ENCODE assay signal across 8 mouse cellular contexts in the genomic region with DNA sequence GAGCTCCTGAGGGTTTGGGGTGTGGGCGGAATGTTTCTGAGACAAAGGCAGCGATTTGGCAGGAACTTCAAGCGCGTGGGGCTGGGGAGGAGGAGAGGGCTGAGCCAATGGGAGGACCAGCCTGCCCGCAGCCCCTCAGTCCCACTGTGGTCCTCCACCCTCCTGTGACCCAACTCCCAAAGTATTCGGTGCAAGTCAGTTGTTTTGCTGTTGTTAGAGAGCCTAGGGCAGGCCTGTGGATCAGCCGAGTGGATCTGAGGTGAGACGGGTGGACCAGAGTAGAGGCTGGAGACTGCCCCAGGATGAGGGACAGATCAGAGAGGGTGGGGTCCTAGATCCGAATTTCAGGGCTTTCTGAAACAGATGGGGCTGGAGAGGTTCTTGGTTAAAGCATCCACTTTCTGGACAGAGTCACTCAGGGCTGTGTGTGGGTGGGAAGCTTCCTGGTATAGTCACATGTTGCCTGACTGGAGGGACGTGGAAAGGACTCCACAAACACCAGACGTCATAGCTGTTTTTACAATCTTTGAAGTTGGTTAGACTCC.
DNase-seq lines count a peak whose midpoint lies in the region; ATAC-seq and TF ChIP-seq lines count a peak whose summit lies in the region.

No protein-coding gene starts in this region.

- H3K27me3 ChIP-seq in cerebellum, adult 2 months (ENCODE audit: control insufficient read depth, insufficient read depth, low read length) = no peaks in the 10 kb centered on the region
- H3K27me3 ChIP-seq in embryonic facial prominence, embryonic 15.5 days = no peaks in the 10 kb centered on the region
- H3K27me3 ChIP-seq in kidney, adult 2 months (replicated peaks; ENCODE audit: control insufficient read depth, insufficient read depth, low read length) = no peaks in the 10 kb centered on the region
- no peaks in the 10 kb centered on the region for H3K27me3 ChIP-seq in limb, embryonic 10.5 days (ENCODE audit: low read depth, poor library complexity, severe bottlenecking)
- no peaks in the 10 kb centered on the region for H3K27me3 ChIP-seq in midbrain, embryonic 10.5 days (ENCODE audit: low read depth, poor library complexity, severe bottlenecking)

- 0 out of 2 replicates have a peak overlapping the region, but pooled peaks have one; percentile 27 for H3K27ac ChIP-seq in cerebellum, adult 2 months (ENCODE audit: insufficient read depth, low read length)
- peak overlapping the region; percentile 82 for H3K27ac ChIP-seq in embryonic facial prominence, embryonic 15.5 days (replicated peaks)
- H3K27ac ChIP-seq in kidney, adult 2 months (ENCODE audit: insufficient read depth, low read depth, low read length) = peak overlapping the region; percentile 70
- peak overlapping the region; percentile 84 for H3K27ac ChIP-seq in limb, embryonic 10.5 days
- H3K27ac ChIP-seq in midbrain, embryonic 10.5 days (replicated peaks) = peak overlapping the region; percentile 75

- H3K36me3 ChIP-seq in embryonic facial prominence, embryonic 15.5 days = no peaks in the 10 kb centered on the region
- no peaks in the 10 kb centered on the region for H3K36me3 ChIP-seq in kidney, adult 2 months (ENCODE audit: control insufficient read depth, insufficient read depth, low read length)
- H3K36me3 ChIP-seq in limb, embryonic 10.5 days = no peaks in the 10 kb centered on the region
- no peaks in the 10 kb centered on the region for H3K36me3 ChIP-seq in midbrain, embryonic 10.5 days

- no peak for TF ChIP-seq CTCF in cerebellum, adult 2 months (IDR thresholded peaks at IDR 0.05; ENCODE audit: borderline replicate concordance, insufficient read depth, low read depth, low read length)
- TF ChIP-seq CTCF in kidney, adult 2 months (conservative IDR thresholded peaks at IDR 0.05; ENCODE audit: insufficient read depth, insufficient read length, low read depth, low read length) = no peak

- peak overlapping the region; percentile 31; the same call in 1 of the 2 replicates for H3K9ac ChIP-seq in embryonic facial prominence, embryonic 15.5 days

- H3K4me2 ChIP-seq in embryonic facial prominence, embryonic 15.5 days (replicated peaks) = peak overlapping the region; percentile 69

- ATAC-seq in embryonic facial prominence, embryonic 15.5 days (ENCODE audit: insufficient number of reproducible peaks, low FRiP score, low TSS enrichment, low read depth) = peak; percentile 88

- peak overlapping the region; percentile 30 for H3K4me3 ChIP-seq in cerebellum, adult 2 months (replicated peaks; ENCODE audit: insufficient read depth, low read depth, low read length)
- peak overlapping the region; percentile 43 for H3K4me3 ChIP-seq in embryonic facial prominence, embryonic 15.5 days (replicated peaks)
- H3K4me3 ChIP-seq in kidney, adult 2 months (ENCODE audit: insufficient read depth, low read depth, low read length) = peak overlapping the region; percentile 31
- peak overlapping the region; percentile 52 for H3K4me3 ChIP-seq in limb, embryonic 10.5 days
- peak overlapping the region; percentile 52 for H3K4me3 ChIP-seq in midbrain, embryonic 10.5 days

- no peak for TF ChIP-seq POLR2A in cerebellum, adult 2 months (IDR thresholded peaks at IDR 0.05; ENCODE audit: borderline replicate concordance, insufficient read depth, low read length)
- TF ChIP-seq POLR2A in kidney, adult 2 months (IDR thresholded peaks at IDR 0.05; ENCODE audit: low read depth, low read length) = no peak

- H3K4me1 ChIP-seq in cerebellum, adult 2 months (ENCODE audit: control insufficient read depth, insufficient read depth, low read length) = peaks cover 2% of the 10 kb centered on the region; the same call in 1 of the 2 replicates
- peaks cover 10% of the 10 kb centered on the region for H3K4me1 ChIP-seq in embryonic facial prominence, embryonic 15.5 days
- H3K4me1 ChIP-seq in kidney, adult 2 months (ENCODE audit: control insufficient read depth, insufficient read depth, low read length) = no peaks in the 10 kb centered on the region
- H3K4me1 ChIP-seq in limb, embryonic 10.5 days = peaks cover 24% of the 10 kb centered on the region
- peaks cover 22% of the 10 kb centered on the region for H3K4me1 ChIP-seq in midbrain, embryonic 10.5 days

- H3K9me3 ChIP-seq in embryonic facial prominence, embryonic 15.5 days (replicated peaks) = no peaks in the 10 kb centered on the region
- H3K9me3 ChIP-seq in limb, embryonic 10.5 days (replicated peaks) = no peaks in the 10 kb centered on the region
- no peaks in the 10 kb centered on the region for H3K9me3 ChIP-seq in midbrain, embryonic 10.5 days (replicated peaks)

- WGBS in cerebellum, adult 2 months = 9% methylated on average over 11 of the region's 11 CpGs
- WGBS in embryonic facial prominence, embryonic 15.5 days = 4% methylated on average over 11 of the region's 11 CpGs
- 13% methylated on average over 11 of the region's 11 CpGs for WGBS in kidney, adult 2 months
- WGBS in limb, embryonic 10.5 days = 33% methylated on average over 11 of the region's 11 CpGs
- WGBS in midbrain, embryonic 10.5 days = 37% methylated on average over 11 of the region's 11 CpGs

- peak; percentile 15 for DNase-seq in cerebellum, adult 2 months
- DNase-seq in cerebellum, adult 11-12 months = no peak
- DNase-seq in heart, adult 8-10 months (ENCODE audit: low spot score) = peak; percentile 83
- DNase-seq in kidney, adult 2 months = peak; percentile 70
- peak; percentile 65 for DNase-seq in limb, embryonic 10.5 days (ENCODE audit: low spot score)
- DNase-seq in midbrain, embryonic 10.5 days (ENCODE audit: low spot score) = peak; percentile 57
- peak; percentile 45 for DNase-seq in right cerebral cortex, postnatal 4 days

Comparison
In these comparisons a context has a peak if more than half of its experiments do, and no peak if none do; other contexts are left out.
1. H3K27ac ChIP-seq: peak in every context shown above with its lines; median percentile 84 in limb, embryonic 10.5 days; 82 in embryonic facial prominence, embryonic 15.5 days; 75 in midbrain, embryonic 10.5 days; 70 in kidney, adult 2 months; 27 in cerebellum, adult 2 months.